Mouse (Mus musculus) hindbrain, embryonic 11.5 days (tissue): ENCODE measurements around the gene Hbp1. TPM values are rescaled to one million over a fixed set of nuclear protein-coding genes. Genes with fewer than 3 reads are reported as not detected.
A peak's percentile ranks its signal among the peaks of the same experiment; 100 is the strongest.

ENCODE experiments used
- ATAC-seq: fragments of 200-750 bp; cut with Nextera tagmentation; 2 replicates; pipeline ENCODE4 v1.8.0; 2017; ENCODE audit warnings: mild to moderate bottlenecking, moderate TSS enrichment, moderate library complexity; ENCODE audit not compliant: low FRiP score
- DNase-seq: peaks from one replicate; pipeline ENCODE4 v3.0.0-alpha.2; 2015; ENCODE audit warnings: low spot score
- H3K27ac ChIP-seq: fragments of 300-500 bp; sonication (generic); 2 replicates; pipeline ENCODE4 v1.5.1; 2014; ENCODE audit warnings: mild to moderate bottlenecking, low read depth, low read length
- H3K27me3 ChIP-seq: fragments of 300-500 bp; sonication (generic); 2 replicates; pipeline ENCODE4 v1.6.1; 2014; ENCODE audit warnings: mild to moderate bottlenecking, low read length, moderate library complexity, mixed read lengths; ENCODE audit not compliant: control insufficient read depth, insufficient read depth
- H3K36me3 ChIP-seq: fragments of 300-500 bp; sonication (generic); 2 replicates; pipeline ENCODE4 v1.6.1; 2014; ENCODE audit warnings: mild to moderate bottlenecking, low read length, moderate library complexity, mixed read lengths; ENCODE audit not compliant: control insufficient read depth, insufficient read depth
- H3K4me1 ChIP-seq: fragments of 300-500 bp; sonication (generic); replicated peaks from 2 replicates; pipeline ENCODE4 v1.6.1; 2014; ENCODE audit warnings: low read length, mixed read lengths; ENCODE audit not compliant: control insufficient read depth, insufficient read depth
- H3K4me2 ChIP-seq: fragments of 300-500 bp; sonication (generic); replicated peaks from 2 replicates; pipeline ENCODE4 v1.6.1; 2014; ENCODE audit warnings: mild to moderate bottlenecking, low read depth, low read length
- H3K4me3 ChIP-seq: fragments of 300-500 bp; sonication (generic); 2 replicates; pipeline ENCODE4 v1.5.1; 2014; ENCODE audit warnings: low read depth, low read length
- H3K9ac ChIP-seq: fragments of 300-500 bp; sonication (generic); 2 replicates; pipeline ENCODE4 v1.6.1; 2014; ENCODE audit warnings: low read depth, low read length
- H3K9me3 ChIP-seq: fragments of 300-500 bp; sonication (generic); 2 replicates; pipeline ENCODE4 v1.6.1; 2016; ENCODE audit warnings: low read length; ENCODE audit not compliant: control insufficient read depth
- WGBS: fragments of 180-500 bp; shearing (Covaris S2); extraction: QIAGEN DNeasy Blood & Tissue Kit; methylation state at CpG from one replicate; pipeline ENCODE4 v1.1.7; 2014; 5-methylcytosine and 5-hydroxymethylcytosine counted together
- polyA plus RNA-seq: library from polyadenylated mRNA; unstranded; fragments of >200 nt; fragmentation: Nextera tagmentation; extraction: Ambion mirVana; gene quantifications from 2 replicates; pipeline ENCODE4 v1.2.1, GENCODE M21; 2014

The Hbp1 gene
- polyA plus RNA-seq, 1 experiment from 2014 or later = 104 TPM

DNA sequence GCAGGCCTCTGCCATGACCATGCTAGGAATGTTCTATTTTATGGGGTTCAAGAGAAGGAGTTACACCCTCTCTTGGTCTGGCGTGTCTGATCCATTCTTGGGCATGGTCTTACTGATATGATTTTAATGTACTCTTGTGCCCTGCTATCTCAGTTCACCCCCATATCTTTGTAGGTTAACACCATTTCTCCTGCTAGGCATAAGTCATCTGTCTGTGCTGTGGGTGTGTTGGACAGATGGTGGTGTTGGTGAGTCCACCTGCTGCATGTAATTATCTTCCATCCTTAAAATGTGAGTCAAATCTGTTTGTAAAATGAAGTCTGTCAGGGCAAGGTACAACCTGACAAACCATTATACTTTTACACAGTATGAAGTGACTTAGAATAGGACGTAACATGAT lies 42.9 kb downstream of the Hbp1 start:
- WGBS = 94% methylated on average over 2 of the region's 2 CpGs
- H3K4me2 ChIP-seq = no peak overlapping the region
- no peak overlapping the region for H3K9ac ChIP-seq
- no peak overlapping the region for H3K27ac ChIP-seq
- H3K4me1 ChIP-seq = 0 out of 2 replicates have a peak, but pooled peaks cover 3% of the 10 kb centered on the region
- ATAC-seq (no peak), DNase-seq (no peak)
- H3K27me3 ChIP-seq = no peaks in the 10 kb centered on the region
- H3K9me3 ChIP-seq = no peaks in the 10 kb centered on the region
- H3K36me3 ChIP-seq = no peaks in the 10 kb centered on the region
- H3K4me3 ChIP-seq = no peak overlapping the region

DNA sequence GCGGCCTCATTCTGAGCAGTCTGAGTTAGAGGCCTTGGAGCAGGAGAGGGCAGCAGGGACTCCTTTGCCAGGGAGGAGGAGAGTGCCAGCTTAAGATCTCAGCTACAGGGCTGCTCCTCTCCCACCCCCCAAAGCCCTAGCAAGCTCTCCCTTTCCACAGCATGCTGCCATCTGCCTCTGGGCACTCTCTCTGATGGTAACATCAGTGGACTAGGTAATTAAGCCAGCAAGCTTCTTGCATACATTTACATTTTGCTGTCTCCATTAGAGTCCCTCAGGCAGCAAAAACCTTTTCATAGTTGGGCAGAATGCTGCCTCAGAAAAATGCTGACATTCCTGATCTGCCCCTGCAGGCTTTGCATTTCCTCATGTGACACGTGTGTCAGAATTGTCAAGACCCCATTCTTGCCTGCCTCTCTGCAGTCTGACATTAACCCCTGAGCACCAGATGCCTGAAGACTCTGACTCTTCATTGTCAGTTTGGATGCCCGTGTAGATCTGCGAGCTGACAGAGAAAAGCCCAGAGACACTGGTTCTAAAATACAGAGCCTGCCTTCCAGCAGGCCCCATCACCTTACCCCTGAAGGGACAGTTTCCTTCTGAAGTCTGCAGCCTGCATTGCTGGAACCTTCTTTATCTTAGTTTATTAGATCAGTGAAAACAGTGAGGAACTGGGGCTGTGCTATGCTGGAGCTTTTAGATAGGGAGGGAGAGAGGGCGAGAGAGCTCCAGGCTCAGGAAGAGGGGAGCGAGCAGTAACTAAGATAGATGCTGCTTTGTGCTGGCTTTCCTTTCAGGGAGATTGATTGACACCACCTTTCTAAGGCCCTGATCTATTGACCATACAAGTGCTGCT lies 44.4 kb downstream of the Hbp1 start:
- Histone ChIP-seq H3K4me1 (0 out of 2 replicates have a peak, but pooled peaks cover 3% of the 10 kb centered on the region), H3K9me3 (no peaks in the 10 kb centered on the region), H3K27ac (peak overlapping the region; percentile 73), H3K4me2 (no peak overlapping the region), H3K36me3 (no peaks in the 10 kb centered on the region), H3K4me3 (no peak overlapping the region), H3K27me3 (no peaks in the 10 kb centered on the region), H3K9ac (no peak overlapping the region)
- WGBS = 48% methylated on average over 6 of the region's 6 CpGs
- DNase-seq (peak; percentile 30), ATAC-seq (peak; percentile 74)

DNA sequence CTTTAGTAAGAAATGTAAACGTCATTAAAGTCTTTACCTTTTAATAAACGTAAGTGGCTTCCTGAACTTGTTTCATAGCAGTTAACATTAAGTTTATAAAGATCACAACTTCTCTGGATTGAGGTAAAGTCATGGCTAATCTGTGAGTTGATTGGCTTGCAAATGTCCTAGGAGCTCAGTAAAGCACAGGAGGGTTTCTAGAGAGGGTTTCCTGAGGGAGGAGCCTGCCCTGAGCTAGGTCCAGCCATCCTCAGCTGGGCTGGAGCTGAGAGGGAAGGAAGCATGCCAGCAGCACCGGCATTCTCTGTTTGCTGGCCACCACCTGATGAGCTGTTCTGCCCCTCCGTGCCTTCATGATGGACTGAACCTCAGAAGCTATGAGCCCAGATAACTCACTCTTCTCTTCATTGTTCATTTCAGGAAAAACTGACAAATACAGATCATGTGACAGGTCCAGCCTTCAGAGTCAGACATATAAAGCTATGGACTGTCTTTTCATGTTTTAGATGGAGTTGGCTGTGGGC lies 49.9 kb downstream of the Hbp1 start:
- H3K9ac ChIP-seq = no peak overlapping the region
- H3K4me2 ChIP-seq = no peak overlapping the region
- DNase-seq (no peak), ATAC-seq (no peak)
- H3K4me1 ChIP-seq = no peaks in the 10 kb centered on the region
- H3K9me3 ChIP-seq = no peaks in the 10 kb centered on the region
- WGBS = 74% methylated on average over 4 of the region's 4 CpGs
- no peaks in the 10 kb centered on the region for H3K36me3 ChIP-seq
- no peak overlapping the region for H3K4me3 ChIP-seq
- no peaks in the 10 kb centered on the region for H3K27me3 ChIP-seq
- H3K27ac ChIP-seq = no peak overlapping the region

DNA sequence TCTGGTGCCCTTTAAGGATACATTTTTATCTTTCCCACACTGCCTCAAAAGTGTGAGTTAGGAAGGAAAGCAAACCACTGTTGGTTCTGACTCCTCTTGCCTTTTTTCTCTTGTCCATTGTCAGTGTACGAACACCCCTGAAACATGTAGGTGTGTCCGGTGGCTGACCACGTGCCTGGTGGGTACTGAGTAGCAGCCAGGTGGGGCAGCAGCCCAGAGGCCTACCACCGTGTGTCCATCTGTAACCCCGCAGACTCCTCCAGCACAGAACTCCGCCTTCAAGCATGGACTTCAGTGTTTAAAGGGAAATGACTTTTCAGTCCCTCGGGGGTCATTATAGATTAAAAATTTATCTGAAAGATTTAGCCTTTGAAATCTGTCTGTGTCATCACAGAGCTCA lies 52.9 kb downstream of the Hbp1 start:
- no peak for ATAC-seq

DNA sequence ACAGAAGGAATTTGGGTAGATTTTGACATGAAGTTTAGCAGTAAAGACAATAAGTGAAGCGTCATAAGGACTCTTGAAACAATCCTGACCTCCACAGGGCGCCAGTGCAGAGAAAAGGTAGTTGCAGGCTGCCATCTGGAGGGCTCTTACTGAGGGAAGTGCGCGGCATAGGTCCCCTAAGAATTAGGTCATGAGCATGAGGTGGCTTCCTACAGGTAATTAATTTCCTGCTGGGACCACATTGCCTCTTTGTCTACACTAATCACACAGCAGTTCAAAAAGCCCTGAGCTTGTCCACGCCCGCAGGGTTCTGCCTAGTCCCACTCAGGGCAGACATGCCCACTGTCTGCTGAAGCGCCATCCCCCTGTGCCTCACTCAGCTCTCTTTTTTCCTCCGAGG lies 53.3 kb downstream of the Hbp1 start:
- DNase-seq (no peak), ATAC-seq (peak; percentile 52)
- Histone ChIP-seq H3K9me3 (no peaks in the 10 kb centered on the region), H3K4me3 (no peak overlapping the region), H3K4me2 (no peak overlapping the region), H3K36me3 (no peaks in the 10 kb centered on the region), H3K27me3 (no peaks in the 10 kb centered on the region), H3K9ac (no peak overlapping the region), H3K4me1 (no peaks in the 10 kb centered on the region), H3K27ac (0 out of 2 replicates have a peak overlapping the region, but pooled peaks have one; percentile 33)
- WGBS = 33% methylated on average over 8 of the region's 8 CpGs

More for the DNA sequence above, 52.9 kb downstream of the Hbp1 start:
- Histone ChIP-seq H3K27ac (no peak overlapping the region), H3K27me3 (no peaks in the 10 kb centered on the region), H3K9me3 (no peaks in the 10 kb centered on the region), H3K36me3 (no peaks in the 10 kb centered on the region), H3K9ac (no peak overlapping the region), H3K4me2 (no peak overlapping the region), H3K4me3 (no peak overlapping the region), H3K4me1 (no peaks in the 10 kb centered on the region)
- DNase-seq = no peak
- WGBS = 62% methylated on average over 7 of the region's 7 CpGs

DNA sequence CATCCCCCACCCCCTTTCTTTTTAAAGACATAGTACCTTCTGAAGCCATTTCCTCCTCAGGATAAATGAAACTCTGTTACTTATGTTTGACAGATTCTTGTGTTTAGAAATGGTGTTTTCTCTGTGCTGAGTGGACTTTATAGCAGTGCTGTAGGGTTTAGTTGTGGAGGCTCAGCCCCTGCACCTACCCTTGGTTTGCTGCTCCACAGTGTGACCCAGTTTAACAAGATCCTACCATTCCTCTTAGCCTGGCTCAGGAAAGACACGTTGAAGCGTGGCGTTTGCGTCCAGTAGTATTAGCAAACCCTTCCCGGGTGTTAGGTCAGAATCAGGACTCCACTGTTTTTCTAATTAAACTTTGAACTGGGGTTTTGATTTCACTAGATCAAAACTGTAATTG lies 54.0 kb downstream of the Hbp1 start:
- no peaks in the 10 kb centered on the region for H3K27me3 ChIP-seq
- no peaks in the 10 kb centered on the region for H3K4me1 ChIP-seq
- H3K27ac ChIP-seq = peak overlapping the region; percentile 18; the same call in 1 of the 2 replicates
- H3K9me3 ChIP-seq = no peaks in the 10 kb centered on the region
- no peak overlapping the region for H3K9ac ChIP-seq
- no peak overlapping the region for H3K4me3 ChIP-seq
- no peaks in the 10 kb centered on the region for H3K36me3 ChIP-seq
- H3K4me2 ChIP-seq = no peak overlapping the region
- WGBS = 20% methylated on average over 5 of the region's 5 CpGs
- DNase-seq = peak; percentile 18
- peak; percentile 13; the same call in 1 of the 2 replicates for ATAC-seq

DNA sequence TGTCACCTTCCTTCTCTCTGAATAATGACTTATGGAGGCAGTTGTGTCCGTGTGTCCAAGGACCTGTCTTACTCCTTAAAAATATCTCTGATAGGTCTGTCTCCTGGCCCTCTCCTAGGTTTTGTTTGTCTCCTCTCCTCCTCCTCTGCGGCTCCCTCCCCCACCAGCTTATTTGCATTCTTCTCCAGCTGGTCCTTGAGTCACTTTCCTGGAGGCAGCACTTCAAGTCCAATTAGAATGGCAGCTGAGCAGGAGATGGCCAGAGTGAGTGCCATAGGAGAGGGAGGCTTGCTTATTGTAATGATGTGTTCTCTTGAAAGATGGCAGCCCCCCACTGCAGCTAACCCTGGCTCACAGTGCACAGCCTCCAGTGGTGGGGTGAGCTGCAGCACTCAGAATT lies 54.4 kb downstream of the Hbp1 start:
- H3K9ac ChIP-seq = no peak overlapping the region
- H3K27ac ChIP-seq = peak overlapping the region; percentile 48
- no peak overlapping the region for H3K4me3 ChIP-seq
- no peaks in the 10 kb centered on the region for H3K4me1 ChIP-seq
- no peaks in the 10 kb centered on the region for H3K36me3 ChIP-seq
- no peaks in the 10 kb centered on the region for H3K9me3 ChIP-seq
- peak; percentile 83 for ATAC-seq
- DNase-seq = peak; percentile 59
- no peaks in the 10 kb centered on the region for H3K27me3 ChIP-seq
- 4% methylated on average over 2 of the region's 2 CpGs for WGBS
- no peak overlapping the region for H3K4me2 ChIP-seq

DNA sequence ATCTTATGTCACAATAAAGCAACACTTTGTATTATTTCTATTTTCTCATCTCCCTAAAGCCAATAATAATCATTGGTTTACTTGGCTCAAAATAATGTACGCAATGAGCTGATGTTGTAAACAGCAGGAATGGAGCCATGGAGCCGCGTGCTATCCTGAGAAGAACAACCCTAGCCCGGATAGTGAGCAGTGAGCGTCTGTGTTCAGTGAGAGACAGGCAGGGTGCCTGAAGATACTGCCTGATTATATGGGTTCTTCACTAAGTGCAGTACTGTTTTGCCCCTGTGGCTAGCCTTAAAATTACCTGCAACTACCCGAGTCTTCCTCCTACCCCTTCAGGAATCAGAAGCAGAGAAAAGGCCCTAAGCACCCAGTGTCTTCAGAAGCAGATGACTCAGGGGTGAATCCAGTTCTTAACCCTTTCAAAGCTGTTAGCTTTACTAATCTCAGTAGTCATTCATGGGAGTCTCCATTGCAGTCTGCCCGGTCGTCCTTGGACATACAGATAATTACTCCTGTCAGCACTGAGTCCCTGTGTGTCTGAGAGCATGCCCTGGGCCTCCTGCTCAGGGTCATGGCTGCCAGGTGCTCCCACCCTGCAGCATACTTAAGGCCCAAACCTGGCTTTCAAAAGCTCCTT lies 55.1 kb downstream of the Hbp1 start:
- Histone ChIP-seq H3K4me3 (no peak overlapping the region), H3K36me3 (no peaks in the 10 kb centered on the region), H3K9me3 (no peaks in the 10 kb centered on the region), H3K27ac (peak overlapping the region; percentile 48), H3K4me1 (no peaks in the 10 kb centered on the region), H3K27me3 (no peaks in the 10 kb centered on the region), H3K9ac (no peak overlapping the region), H3K4me2 (no peak overlapping the region)
- peak; percentile 72 for ATAC-seq
- DNase-seq = peak; percentile 33
- 33% methylated on average over 8 of the region's 8 CpGs for WGBS
